Mouse (Mus musculus): ENCODE data around the gene H2-T22. TPM values are rescaled to one million over a fixed set of nuclear protein-coding genes. Genes with fewer than 3 reads are reported as not detected.
A peak's percentile ranks its signal among the peaks of the same experiment; 100 is the strongest.

Gene H2-T22
- total RNA-seq, 2 experiments from 2014 or later, result 18.5 to 20.8 TPM

DNA sequence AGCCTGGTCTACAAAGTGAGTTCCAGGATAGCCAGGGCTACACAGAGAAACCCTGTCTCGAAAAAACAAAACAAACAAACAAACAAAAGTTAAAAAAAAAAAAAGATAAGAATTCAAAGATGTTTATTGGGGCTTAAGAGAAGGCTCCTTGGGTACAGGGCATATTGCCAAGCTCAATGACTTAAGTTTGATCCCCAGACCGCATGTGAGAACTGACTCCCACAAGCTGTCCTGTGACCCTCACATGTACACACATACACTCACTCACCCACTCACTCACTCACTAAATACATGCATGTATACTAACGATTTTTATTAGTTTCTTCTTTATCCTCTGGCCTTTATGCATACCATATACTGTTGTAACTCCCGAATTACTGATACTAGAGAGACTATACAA lies 42.2 kb downstream of the H2-T22 start:
- no peak for DNase-seq (ENCODE audit: low spot score in 2 of 2)

DNA sequence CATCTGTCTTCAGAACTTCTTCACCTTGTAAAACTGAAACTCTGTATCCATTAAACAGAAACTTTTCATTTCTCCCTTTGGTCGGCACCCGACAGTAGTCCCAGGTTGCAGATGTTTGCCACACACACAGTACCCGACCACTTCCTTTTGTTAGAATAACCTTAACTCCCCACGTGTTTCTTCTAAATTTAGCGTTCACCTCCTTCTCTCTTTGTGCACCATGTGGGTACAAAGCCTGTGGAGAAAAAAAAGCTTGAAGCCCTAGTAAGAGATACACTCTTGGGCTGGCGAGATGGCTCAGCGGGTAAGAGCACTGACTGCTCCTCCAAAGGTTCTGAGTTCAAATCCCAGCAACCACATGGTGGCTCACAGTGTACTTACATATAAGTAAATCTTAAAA lies 43.2 kb downstream of the H2-T22 start:
- no peak for DNase-seq (ENCODE audit: low spot score in 2 of 2)

DNA sequence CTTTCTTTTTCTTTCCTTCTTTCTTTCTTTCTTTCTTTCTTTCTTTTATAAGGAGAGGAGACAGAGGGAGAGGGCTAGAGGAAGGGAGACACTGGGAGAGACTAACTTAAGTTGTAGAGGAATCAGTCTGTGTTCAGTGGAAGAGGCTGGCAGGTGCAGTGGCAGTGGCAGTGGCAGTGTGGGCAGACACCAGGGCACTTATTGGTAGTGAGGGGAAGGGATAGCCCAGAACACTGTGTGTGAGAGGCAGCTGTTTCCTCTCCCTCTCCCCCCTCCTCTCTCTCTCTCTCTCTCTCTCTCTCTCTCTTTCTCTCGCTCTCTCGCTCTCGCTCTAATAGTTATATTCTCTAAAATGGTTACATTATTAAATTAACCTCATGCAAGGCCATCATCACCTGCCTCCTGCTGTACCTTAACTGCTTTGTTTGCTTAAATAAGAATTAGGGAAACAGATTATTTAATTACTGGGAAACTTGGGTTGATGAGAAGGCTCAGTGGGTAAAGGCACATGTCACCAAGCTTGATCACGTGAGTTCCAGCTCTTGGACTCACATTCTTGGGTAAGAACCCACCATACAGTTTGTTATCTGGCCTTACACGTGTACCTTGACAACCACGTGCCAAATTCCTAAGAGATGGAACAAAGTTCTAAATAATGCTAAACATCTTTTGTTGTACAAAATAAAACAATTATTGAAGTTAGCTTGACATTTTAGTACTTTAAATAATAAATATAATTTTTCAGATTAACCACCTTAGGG lies 43.8 kb downstream of the H2-T22 start:
- DNase-seq (ENCODE audit: low spot score in 2 of 2), result no peak

DNA sequence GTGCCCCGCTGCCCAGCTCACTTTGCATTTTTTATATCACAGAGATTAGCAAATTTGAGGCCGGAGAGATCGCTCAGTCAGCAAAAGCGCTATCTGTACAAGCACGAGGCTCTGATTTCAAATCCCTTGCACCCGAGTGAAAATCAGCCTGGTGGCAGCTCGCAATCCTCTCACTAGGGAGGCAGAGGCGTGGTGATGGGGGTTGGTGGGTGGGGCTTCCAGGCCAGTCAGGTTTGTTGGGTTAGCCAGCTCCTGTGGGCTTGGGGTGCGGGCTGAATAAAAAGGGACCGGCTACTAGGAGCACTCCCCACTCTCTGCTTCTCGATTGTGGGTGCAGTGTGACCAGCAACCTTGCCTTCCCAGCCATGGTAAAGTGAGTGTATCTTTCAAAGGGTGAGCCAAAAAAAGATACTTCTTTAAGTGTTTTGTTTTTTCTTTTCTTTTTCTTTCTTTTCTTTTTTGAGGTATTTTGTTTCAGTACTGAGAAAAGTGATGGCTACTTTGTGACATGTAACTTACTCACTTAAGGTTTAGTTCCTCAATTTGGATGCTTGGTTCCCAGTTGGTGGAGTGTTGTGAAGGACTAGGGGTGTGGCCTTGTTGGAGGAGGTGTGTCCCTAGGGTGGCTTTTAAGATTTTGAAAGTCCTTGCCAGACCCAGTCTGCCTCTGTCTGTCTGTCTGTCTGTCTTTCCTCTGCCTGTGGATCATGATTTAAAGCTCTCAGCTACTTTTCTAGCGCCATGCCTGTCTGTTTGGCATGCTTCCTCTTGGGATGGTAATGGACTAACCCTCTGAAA lies 44.6 kb downstream of the H2-T22 start:
- no peak for DNase-seq (ENCODE audit: low spot score in 2 of 2)

DNA sequence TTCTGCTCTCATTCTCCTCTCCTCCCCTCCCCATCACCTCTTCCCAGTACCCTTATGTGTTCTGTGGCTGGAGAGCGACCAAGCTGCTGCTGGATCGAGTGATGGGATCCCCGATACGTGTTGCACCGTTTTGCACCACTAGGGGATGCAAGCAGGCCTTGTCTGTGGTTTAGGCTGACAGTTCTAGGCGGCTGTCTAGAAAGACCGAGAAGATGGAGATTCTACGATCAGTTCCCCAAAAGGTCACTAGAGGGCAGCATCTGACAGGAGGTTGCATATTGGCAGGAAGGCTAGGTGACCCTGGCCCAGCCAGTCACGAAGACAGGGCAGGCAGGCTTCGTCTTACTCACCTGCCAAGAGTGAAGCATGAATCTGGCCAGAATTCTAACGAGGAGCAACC lies 45.6 kb downstream of the H2-T22 start:
- DNase-seq (ENCODE audit: low spot score in 2 of 2), result peak; percentile 95 to 99

DNA sequence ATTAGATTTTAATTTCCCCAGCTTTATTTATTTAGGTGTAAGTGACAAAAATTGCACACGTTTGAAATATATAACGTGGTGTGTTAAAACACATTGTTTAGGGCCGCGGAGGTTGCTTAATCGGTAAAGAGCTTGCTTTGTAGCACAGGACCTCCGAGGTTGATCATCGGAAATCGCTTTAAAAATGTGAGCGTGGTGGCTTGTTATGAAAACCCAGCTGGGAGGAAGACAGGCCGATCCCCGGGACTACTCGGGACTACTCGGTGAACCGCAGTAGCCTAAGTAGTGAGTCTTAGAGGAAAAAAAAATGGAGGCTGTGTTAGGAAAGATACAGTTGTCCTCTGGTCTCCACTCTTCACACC lies 47.7 kb downstream of the H2-T22 start:
- no peak for DNase-seq (ENCODE audit: low spot score in 2 of 2)

DNA sequence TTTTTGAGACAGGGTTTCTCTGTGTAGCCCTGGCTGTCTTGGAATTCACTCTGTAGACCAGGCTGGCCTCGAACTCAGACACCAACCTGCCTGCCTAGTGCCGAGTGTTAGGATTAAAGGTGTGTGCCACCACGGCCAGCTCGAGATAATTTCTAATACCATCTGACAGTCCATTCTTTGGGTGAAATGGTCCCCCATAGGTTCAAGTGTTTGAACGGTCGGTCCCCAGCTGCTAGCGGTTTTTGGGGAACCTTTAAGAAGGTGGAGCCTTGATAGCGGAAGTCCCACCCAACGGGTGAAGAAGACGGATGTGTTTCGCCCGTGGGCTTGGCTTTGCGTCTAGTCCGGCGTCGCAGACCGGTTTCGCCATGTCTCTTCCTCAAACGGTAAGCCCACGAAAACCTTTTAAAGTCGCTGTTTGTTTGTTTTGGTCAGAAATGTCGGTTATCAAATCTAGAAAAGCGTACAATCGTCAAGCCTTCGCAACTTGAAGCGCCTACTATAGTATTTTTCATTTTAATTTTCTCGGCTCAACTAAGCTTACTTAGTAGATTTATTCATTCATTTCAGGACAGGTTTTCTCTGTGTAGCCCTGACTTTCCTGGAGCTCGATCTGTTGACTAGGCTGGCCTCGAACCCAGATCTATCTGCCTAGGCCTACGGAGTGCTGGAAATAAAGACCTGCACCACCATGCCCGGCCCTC lies 48.2 kb downstream of the H2-T22 start:
- DNase-seq (ENCODE audit: low spot score in 2 of 2), result peak; percentile 80 to 82

DNA sequence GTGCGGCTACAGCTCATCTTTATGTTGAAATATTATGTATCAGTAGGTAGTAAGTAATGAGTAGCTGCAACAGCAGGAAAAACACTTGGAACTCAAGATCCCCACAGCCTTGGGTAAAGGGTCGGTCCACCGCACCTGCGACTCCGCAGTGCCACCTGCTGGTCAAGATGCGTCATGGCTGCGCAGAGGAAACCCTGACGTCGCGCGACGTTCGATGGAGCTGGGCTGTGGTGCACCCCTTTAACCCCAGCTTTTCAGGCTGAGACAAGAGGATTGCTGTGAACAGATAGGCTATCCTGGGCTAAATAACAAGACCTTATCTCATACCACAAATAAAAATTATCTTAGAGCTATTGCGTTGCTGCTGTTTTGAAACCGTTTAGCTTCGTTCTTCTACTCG lies 48.9 kb downstream of the H2-T22 start:
- DNase-seq (ENCODE audit: low spot score in 2 of 2), result peak; percentile 74 to 76

DNA sequence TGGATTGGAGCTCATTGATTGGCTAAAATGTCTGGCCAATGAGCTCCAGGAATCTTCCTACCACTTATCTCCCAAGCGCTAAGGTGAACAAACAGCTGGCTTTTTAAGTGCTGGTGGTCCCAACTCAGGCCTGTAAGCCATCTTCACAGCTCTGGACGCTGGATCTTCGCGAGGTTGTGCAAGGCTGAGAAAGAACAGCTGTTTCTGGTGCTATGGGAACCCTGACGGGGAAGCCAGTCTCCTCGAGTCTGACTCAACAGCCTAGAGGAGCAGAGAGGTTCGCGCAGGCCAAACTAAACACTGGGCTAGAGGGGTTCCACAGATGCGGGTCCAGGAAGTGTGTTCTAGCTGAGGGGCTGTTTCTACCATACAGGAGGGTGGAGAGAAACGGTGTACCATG lies 50.8 kb downstream of the H2-T22 start:
- no peak for DNase-seq (ENCODE audit: low spot score in 2 of 2)

Other genes with a start within 250 kb of the H2-T22 start
- gene Ier3, start 221.1 kb downstream of the H2-T22 start, total RNA-seq (2021), result 10 to 100 TPM; 16.0 to 21.3 TPM
- 100 to 1,000 TPM; 127 to 158 TPM for gene Flot1, start 219.5 kb downstream of the H2-T22 start, total RNA-seq (2021)
- gene Tubb5, start 204.4 kb downstream of the H2-T22 start, total RNA-seq (2021), result 100 to 1,000 TPM; 442 to 465 TPM
- gene Mdc1, start 201.2 kb downstream of the H2-T22 start, total RNA-seq (2021), result 10 to 100 TPM; 17.6 to 17.7 TPM
- gene Nrm, start 181.4 kb downstream of the H2-T22 start, total RNA-seq (2021), result 1 to 10 TPM; 2.0 to 2.6 TPM
- 1 to 10 TPM; 8.9 to 9.1 TPM for gene Ppp1r18, start 177.2 kb downstream of the H2-T22 start, total RNA-seq (2021)
- gene Dhx16, start 162.9 kb downstream of the H2-T22 start, total RNA-seq (2021), result 10 to 100 TPM; 30.6 to 32.3 TPM
- 10 to 100 TPM; 56.4 to 57.5 TPM for gene 2310061I04Rik, start 145.3 kb downstream of the H2-T22 start, total RNA-seq (2021)
- gene Atat1, start 132.7 kb downstream of the H2-T22 start, total RNA-seq (2021), result 10 to 100 TPM; 53.6 to 56.3 TPM
- gene Mrps18b, start 126.4 kb downstream of the H2-T22 start, total RNA-seq (2021), result 10 to 100 TPM; 39.9 to 41.3 TPM
- 10 to 100 TPM; 62.9 to 63.7 TPM for gene Ppp1r10, start 126.3 kb downstream of the H2-T22 start, total RNA-seq (2021)
- 10 to 100 TPM; 69.4 to 71.6 TPM for gene Abcf1, start 73.0 kb downstream of the H2-T22 start, total RNA-seq (2021)
- gene Gnl1, start 62.9 kb downstream of the H2-T22 start, total RNA-seq (2021), result 100 to 1,000 TPM; 195 to 197 TPM
- gene Prr3, start 62.5 kb downstream of the H2-T22 start, total RNA-seq (2021), result 10 to 100 TPM; 36.6 to 37.5 TPM
- gene H2-T24, start 22.2 kb downstream of the H2-T22 start, total RNA-seq (2021), result 1 to 10 TPM; 1.5 to 2.2 TPM
- gene H2-T23, start 9.9 kb downstream of the H2-T22 start, total RNA-seq (2021), result 10 to 100 TPM; 15.6 to 19.9 TPM
- gene Gm6034, start 214 bp upstream of the H2-T22 start, total RNA-seq (2021), result not detected
- 1 to 10 TPM; 1.4 TPM for gene Gm11127, start 15.6 kb upstream of the H2-T22 start, total RNA-seq (2021)
- gene Gm19684, start 78.9 kb upstream of the H2-T22 start, total RNA-seq (2021), result not detected
- gene Gm7030, start 86.7 kb upstream of the H2-T22 start, total RNA-seq (2021), result not detected
- not detected for gene Gm8909, start 125.8 kb upstream of the H2-T22 start, total RNA-seq (2021)
- under 1 TPM in 1 of 2 experiments, not detected in 1; 0.37 TPM for gene H2-T3, start 147.5 kb upstream of the H2-T22 start, total RNA-seq (2021)
- gene Rpp21, start 215.3 kb upstream of the H2-T22 start, total RNA-seq (2021), result 10 to 100 TPM; 39.3 to 43.6 TPM
- 10 to 100 TPM; 22.9 to 25.7 TPM for gene Trim39, start 229.5 kb upstream of the H2-T22 start, total RNA-seq (2021)
- not detected for gene H2-M10.2, start 243.7 kb upstream of the H2-T22 start, total RNA-seq (2021)

Measured in left cerebral cortex, adult 18-20 months (tissue).